Comparison of ENCODE assay signal across 23 mouse cellular contexts in the genomic region with DNA sequence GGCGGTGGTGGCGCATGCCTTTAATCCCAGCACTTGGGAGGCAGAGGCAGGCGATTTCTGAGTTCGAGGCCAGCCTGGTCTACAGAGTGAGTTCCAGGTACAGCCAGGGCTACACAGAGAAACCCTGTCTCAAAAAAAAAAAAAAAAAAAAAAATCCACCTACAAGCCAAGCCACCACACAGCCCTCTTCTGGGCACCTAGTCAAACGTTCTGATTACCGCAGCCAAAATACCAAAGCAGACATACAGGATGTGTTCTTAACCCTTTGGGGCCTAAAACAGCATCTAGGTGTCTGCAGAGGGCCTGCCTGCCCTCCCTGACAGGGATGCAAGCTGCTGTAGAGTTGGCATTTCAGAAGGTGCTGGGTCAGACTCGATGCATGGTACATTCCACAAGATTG.
"Had no signal": no experiment of that assay in that cellular context is flagged by ENCODE, and none has a peak within 500 bp of the region (broad histone marks: within the 10 kb centered on the region; RNA-seq: fewer than 3 reads in every experiment).

No protein-coding gene starts in this region.

- H3K9ac ChIP-seq: heart, embryonic 12.5 days; hindbrain, embryonic 12.5 days; hindbrain, embryonic 14.5 days; intestine, embryonic 15.5 days; limb, embryonic 12.5 days; liver, embryonic 13.5 days; liver, embryonic 15.5 days; liver, postnatal 0 days had no signal

- H3K27me3 ChIP-seq: heart, embryonic 12.5 days; hindbrain, embryonic 12.5 days; intestine, embryonic 15.5 days; limb, embryonic 12.5 days; liver, embryonic 13.5 days; liver, embryonic 15.5 days had no signal

- H3K4me1 ChIP-seq: heart, embryonic 10.5 days; hindbrain, embryonic 10.5 days; hindbrain, embryonic 12.5 days; intestine, embryonic 15.5 days; limb, embryonic 12.5 days; liver, embryonic 15.5 days had no signal

- H3K9me3 ChIP-seq: heart, embryonic 10.5 days; heart, embryonic 12.5 days; hindbrain, embryonic 10.5 days; hindbrain, embryonic 12.5 days; intestine, embryonic 15.5 days; limb, embryonic 10.5 days; limb, embryonic 12.5 days; liver, embryonic 13.5 days; liver, embryonic 15.5 days had no signal

- H3K27ac ChIP-seq: gastrocnemius, adult 2 months; heart, adult 2 months; heart, embryonic 10.5 days; hindbrain, embryonic 10.5 days; hindbrain, embryonic 12.5 days; hindbrain, embryonic 14.5 days; intestine, embryonic 15.5 days; limb, embryonic 10.5 days; limb, embryonic 12.5 days; liver, embryonic 13.5 days; liver, embryonic 15.5 days had no signal

- DNase-seq: gastrocnemius, adult 2 months; gastrocnemius, postnatal 10 days; gastrocnemius, postnatal 25 days; heart, adult 2 months; heart, postnatal 4 days; kidney, adult 18-20 months; kidney, adult 8-10 months; kidney, postnatal 10 days; kidney, postnatal 36 days; layer of hippocampus, adult 9-11 months; layer of hippocampus, postnatal 36 days; liver; liver, embryonic 13.5 days; liver, postnatal 0 days had no signal

- H3K4me3 ChIP-seq: gastrocnemius, adult 2 months; heart, adult 2 months; heart, embryonic 10.5 days; heart, embryonic 12.5 days; hindbrain, embryonic 10.5 days; hindbrain, embryonic 12.5 days; intestine, embryonic 15.5 days; limb, embryonic 10.5 days; limb, embryonic 12.5 days; liver, embryonic 13.5 days; liver, embryonic 15.5 days had no signal
